Mouse (Mus musculus) stomach, embryonic 14.5 days (tissue): ENCODE measurements around the gene Sec1. TPM values are rescaled to one million over a fixed set of nuclear protein-coding genes. Genes with fewer than 3 reads are reported as not detected.

ENCODE experiments used
- ATAC-seq: fragments of 200-750 bp; cut with Nextera tagmentation; 2 replicates; pipeline ENCODE4 v1.8.0; 2017; ENCODE audit warnings: low read depth, moderate TSS enrichment; ENCODE audit not compliant: insufficient number of reproducible peaks, insufficient read depth, low FRiP score
- H3K27ac ChIP-seq: fragments of 300-500 bp; sonication (generic); 2 replicates; pipeline ENCODE4 v1.5.1; 2014; ENCODE audit warnings: mild to moderate bottlenecking, low read length, moderate library complexity, mixed read lengths
- H3K27me3 ChIP-seq: fragments of 300-500 bp; sonication (generic); 2 replicates; pipeline ENCODE4 v1.6.1; 2014; ENCODE audit warnings: low read length, control low read depth, mixed read lengths; ENCODE audit not compliant: control insufficient read depth, insufficient read depth
- H3K36me3 ChIP-seq: fragments of 300-500 bp; sonication (generic); 2 replicates; pipeline ENCODE4 v1.6.1; 2014; ENCODE audit warnings: mild to moderate bottlenecking, control low read depth, low read length, moderate library complexity, mixed read lengths; ENCODE audit not compliant: control insufficient read depth, insufficient read depth
- H3K4me1 ChIP-seq: fragments of 300-500 bp; sonication (generic); 2 replicates; pipeline ENCODE4 v1.6.1; 2014; ENCODE audit warnings: low read length, control low read depth, mixed read lengths; ENCODE audit not compliant: control insufficient read depth, insufficient read depth
- H3K4me2 ChIP-seq: fragments of 300-500 bp; sonication (generic); replicated peaks from 2 replicates; pipeline ENCODE4 v1.6.1; 2014; ENCODE audit warnings: low read depth, low read length, control low read depth
- H3K4me3 ChIP-seq: fragments of 300-500 bp; sonication (generic); 2 replicates; pipeline ENCODE4 v1.5.1; 2014; ENCODE audit warnings: low read depth, low read length, control low read depth
- H3K9ac ChIP-seq: fragments of 300-500 bp; sonication (generic); replicated peaks from 2 replicates; pipeline ENCODE4 v1.6.1; 2014; ENCODE audit warnings: low read depth, mild to moderate bottlenecking, control low read depth, low read length, moderate library complexity, mixed read lengths
- H3K9me3 ChIP-seq: fragments of 300-500 bp; sonication (generic); 2 replicates; pipeline ENCODE4 v1.6.1; 2016; ENCODE audit warnings: low read depth, low read length, control low read depth; ENCODE audit not compliant: control insufficient read depth
- WGBS: fragments of 180-500 bp; shearing (Covaris S2); extraction: QIAGEN DNeasy Blood & Tissue Kit; methylation state at CpG from one replicate; pipeline ENCODE4 v1.1.7; 2014; 5-methylcytosine and 5-hydroxymethylcytosine counted together
- polyA plus RNA-seq: library from polyadenylated mRNA; unstranded; fragments of >200 nt; fragmentation: Nextera tagmentation; extraction: Ambion mirVana; gene quantifications from 2 replicates; pipeline ENCODE4 v1.2.1, GENCODE M21; 2014

Sec1 gene
- polyA plus RNA-seq, 1 experiment from 2014 or later: 5.7 TPM

- no peak overlapping the region for H3K9ac ChIP-seq
- no peak overlapping the region for H3K4me3 ChIP-seq
- no peaks in the 10 kb centered on the region for H3K27me3 ChIP-seq
- WGBS: 75% methylated on average over 3 of the region's 3 CpGs
- no peak overlapping the region for H3K4me2 ChIP-seq
- ATAC-seq: peak; percentile 59
- H3K4me1 ChIP-seq: peaks cover 11% of the 10 kb centered on the region
- H3K9me3 ChIP-seq: no peaks in the 10 kb centered on the region
- H3K36me3 ChIP-seq: peaks cover 28% of the 10 kb centered on the region
- peak overlapping the region; percentile 56; the same call in 1 of the 2 replicates for H3K27ac ChIP-seq
Measured at GRCm38 (mm10) chr7:45727625-45728024, 33.4 kb upstream of the Sec1 start.

GRCm38 (mm10) chr7:45726419-45726818, 32.2 kb upstream of the Sec1 start:
- H3K4me1 ChIP-seq: peaks cover 11% of the 10 kb centered on the region
- no peak overlapping the region for H3K4me2 ChIP-seq
- peaks cover 31% of the 10 kb centered on the region for H3K36me3 ChIP-seq
- peak overlapping the region; percentile 56; the same call in 1 of the 2 replicates for H3K27ac ChIP-seq
- 91% methylated on average over 10 of the region's 10 CpGs for WGBS
- ATAC-seq: no peak
- no peak overlapping the region for H3K4me3 ChIP-seq
- H3K27me3 ChIP-seq: no peaks in the 10 kb centered on the region
- no peak overlapping the region for H3K9ac ChIP-seq
- H3K9me3 ChIP-seq: no peaks in the 10 kb centered on the region

DNA sequence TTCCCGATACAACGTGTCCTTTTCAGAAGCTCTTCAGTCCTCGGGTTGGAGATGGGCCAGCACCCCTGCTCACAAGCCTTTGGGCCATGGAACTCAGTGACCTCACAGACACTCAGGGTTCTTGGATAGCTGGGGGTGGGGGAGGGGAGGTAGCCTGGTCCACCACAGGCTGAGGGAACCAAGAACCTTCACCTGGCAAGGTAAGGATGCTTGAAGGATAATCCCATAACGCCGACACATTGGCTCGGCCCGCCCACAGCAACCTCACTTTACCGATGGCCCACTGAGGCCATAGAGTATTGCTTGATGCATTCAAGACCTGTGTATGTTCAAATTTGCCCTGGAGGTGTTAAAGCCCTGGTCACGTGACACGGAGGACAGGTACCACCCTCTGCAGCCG, 31.5 kb upstream of the Sec1 start, which contains the start of gene Spaca4:
Gene Spaca4 (minus strand): TSS at position 101 of the 400 bp plus-strand sequence.
- H3K4me1 ChIP-seq: peaks cover 5% of the 10 kb centered on the region
- H3K36me3 ChIP-seq: peaks cover 36% of the 10 kb centered on the region
- H3K27me3 ChIP-seq: no peaks in the 10 kb centered on the region
- H3K9ac ChIP-seq: no peak within 1 kb of the TSS
- no peak for ATAC-seq
- no peak within 1 kb of the TSS for H3K4me3 ChIP-seq
- 88% methylated on average over 11 of the region's 11 CpGs for WGBS
- H3K4me2 ChIP-seq: no peak within 1 kb of the TSS
- peak within 1 kb of the TSS; percentile 56; the same call in 1 of the 2 replicates for H3K27ac ChIP-seq
- H3K9me3 ChIP-seq: no peaks in the 10 kb centered on the region

DNA sequence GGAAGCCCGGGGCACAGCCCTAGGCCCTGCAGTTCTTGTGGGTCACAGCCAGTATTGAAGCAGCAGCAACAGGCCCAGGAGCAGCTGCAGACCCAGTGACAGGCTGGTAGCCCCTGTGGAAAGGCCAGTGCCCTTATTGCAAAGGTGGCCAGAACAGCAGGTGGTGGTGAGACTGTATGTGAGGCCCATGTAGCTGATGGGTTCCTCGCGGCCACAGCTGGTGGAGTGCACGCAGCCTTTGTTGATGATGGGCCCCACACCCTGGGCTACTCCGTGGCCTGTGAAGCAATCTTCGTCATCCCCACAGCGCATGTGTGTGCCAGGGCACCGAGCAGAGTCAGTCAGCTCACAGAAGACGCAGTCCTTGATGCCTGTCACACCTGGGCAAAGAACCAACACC, 30.9 kb upstream of the Sec1 start:
- H3K9me3 ChIP-seq: no peaks in the 10 kb centered on the region
- no peak overlapping the region for H3K4me3 ChIP-seq
- H3K4me2 ChIP-seq: no peak overlapping the region
- WGBS: 88% methylated on average over 9 of the region's 9 CpGs
- H3K27me3 ChIP-seq: no peaks in the 10 kb centered on the region
- H3K36me3 ChIP-seq: peaks cover 41% of the 10 kb centered on the region
- H3K4me1 ChIP-seq: no peaks in the 10 kb centered on the region
- H3K9ac ChIP-seq: no peak overlapping the region
- H3K27ac ChIP-seq: no peak overlapping the region
- no peak for ATAC-seq

- H3K9me3 ChIP-seq: no peaks in the 10 kb centered on the region
- H3K4me2 ChIP-seq: no peak overlapping the region
- H3K9ac ChIP-seq: no peak overlapping the region
- H3K27ac ChIP-seq: no peak overlapping the region
- no peak overlapping the region for H3K4me3 ChIP-seq
- 92% methylated on average over 14 of the region's 14 CpGs for WGBS
- H3K36me3 ChIP-seq: peaks cover 48% of the 10 kb centered on the region
- peaks cover 12% of the 10 kb centered on the region for H3K4me1 ChIP-seq
- no peaks in the 10 kb centered on the region for H3K27me3 ChIP-seq
- no peak for ATAC-seq
Measured at GRCm38 (mm10) chr7:45723781-45724180, 29.6 kb upstream of the Sec1 start.

- no peak for ATAC-seq
- Histone ChIP-seq H3K27me3 (no peaks in the 10 kb centered on the region), H3K36me3 (peaks cover 48% of the 10 kb centered on the region), H3K4me2 (no peak overlapping the region), H3K4me3 (no peak overlapping the region), H3K9me3 (no peaks in the 10 kb centered on the region), H3K4me1 (peaks cover 12% of the 10 kb centered on the region), H3K9ac (no peak overlapping the region), H3K27ac (no peak overlapping the region)
- WGBS: 77% methylated on average over 4 of the region's 4 CpGs
Measured at GRCm38 (mm10) chr7:45723301-45723700, 29.1 kb upstream of the Sec1 start.

- no peak overlapping the region for H3K27ac ChIP-seq
- H3K4me3 ChIP-seq: no peak overlapping the region
Measured at GRCm38 (mm10) chr7:45722348-45722713, 28.1 kb upstream of the Sec1 start.

GRCm38 (mm10) chr7:45721642-45722347, 27.6 kb upstream of the Sec1 start:
- no peaks in the 10 kb centered on the region for H3K27me3 ChIP-seq
- H3K4me3 ChIP-seq: peak overlapping the region; percentile 8; the same call in 1 of the 2 replicates
- H3K27ac ChIP-seq: no peak overlapping the region
- no peaks in the 10 kb centered on the region for H3K9me3 ChIP-seq
- WGBS: 60% methylated on average over 13 of the region's 13 CpGs
- no peak overlapping the region for H3K9ac ChIP-seq
- H3K4me1 ChIP-seq: peaks cover 16% of the 10 kb centered on the region
- peaks cover 48% of the 10 kb centered on the region for H3K36me3 ChIP-seq
- ATAC-seq: no peak
- peak overlapping the region; percentile 14; the same call in 1 of the 2 replicates for H3K4me2 ChIP-seq

More at GRCm38 (mm10) chr7:45722348-45722713, 28.1 kb upstream of the Sec1 start:
- 76% methylated on average over 13 of the region's 13 CpGs for WGBS
- no peak for ATAC-seq
- no peak overlapping the region for H3K4me2 ChIP-seq
- peaks cover 48% of the 10 kb centered on the region for H3K36me3 ChIP-seq
- H3K9me3 ChIP-seq: no peaks in the 10 kb centered on the region
- no peak overlapping the region for H3K9ac ChIP-seq
- peaks cover 12% of the 10 kb centered on the region for H3K4me1 ChIP-seq
- no peaks in the 10 kb centered on the region for H3K27me3 ChIP-seq
